Mouse (Mus musculus) brain, embryonic 14.5 days (tissue): ENCODE measurements around the gene Csad. TPM values are rescaled to one million over a fixed set of nuclear protein-coding genes. Genes with fewer than 3 reads are reported as not detected.
A peak's percentile ranks its signal among the peaks of the same experiment; 100 is the strongest.
"Not testable (repeated sequence)": the region's sequence is repeated elsewhere in the genome, so short reads cannot be mapped to it uniquely, and the experiment has no call there.

ENCODE experiments used
- DNase-seq: peaks from one replicate; pipeline ENCODE4 v3.0.0-alpha.2; 2011; ENCODE audit warnings: low read depth
- CTCF ChIP-seq: fragments of 200-500 bp; IDR thresholded peaks from 2 replicates; pipeline ENCODE4 v1.5.1; 2012; ENCODE audit warnings: inconsistent platforms, mild to moderate bottlenecking, moderate library complexity, borderline replicate concordance; ENCODE audit not compliant: insufficient read depth, insufficient read length; ENCODE audit errors: extremely low read depth
- POLR2A ChIP-seq: fragments of 200-500 bp; IDR thresholded peaks from 2 replicates; pipeline ENCODE4 v1.6.1; 2012; ENCODE audit warnings: mild to moderate bottlenecking, inconsistent platforms, borderline replicate concordance; ENCODE audit not compliant: poor library complexity, insufficient read depth, insufficient read length, severe bottlenecking; ENCODE audit errors: extremely low read depth
- polyA plus RNA-seq: library from polyadenylated mRNA; depleted of rRNA; stranded (reverse); fragments of >200 nt; gene quantifications from 2 replicates; pipeline ENCODE4 v1.2.3, GENCODE M21; 2012

Csad gene
- polyA plus RNA-seq, 1 experiment = 45.4 TPM

DNA sequence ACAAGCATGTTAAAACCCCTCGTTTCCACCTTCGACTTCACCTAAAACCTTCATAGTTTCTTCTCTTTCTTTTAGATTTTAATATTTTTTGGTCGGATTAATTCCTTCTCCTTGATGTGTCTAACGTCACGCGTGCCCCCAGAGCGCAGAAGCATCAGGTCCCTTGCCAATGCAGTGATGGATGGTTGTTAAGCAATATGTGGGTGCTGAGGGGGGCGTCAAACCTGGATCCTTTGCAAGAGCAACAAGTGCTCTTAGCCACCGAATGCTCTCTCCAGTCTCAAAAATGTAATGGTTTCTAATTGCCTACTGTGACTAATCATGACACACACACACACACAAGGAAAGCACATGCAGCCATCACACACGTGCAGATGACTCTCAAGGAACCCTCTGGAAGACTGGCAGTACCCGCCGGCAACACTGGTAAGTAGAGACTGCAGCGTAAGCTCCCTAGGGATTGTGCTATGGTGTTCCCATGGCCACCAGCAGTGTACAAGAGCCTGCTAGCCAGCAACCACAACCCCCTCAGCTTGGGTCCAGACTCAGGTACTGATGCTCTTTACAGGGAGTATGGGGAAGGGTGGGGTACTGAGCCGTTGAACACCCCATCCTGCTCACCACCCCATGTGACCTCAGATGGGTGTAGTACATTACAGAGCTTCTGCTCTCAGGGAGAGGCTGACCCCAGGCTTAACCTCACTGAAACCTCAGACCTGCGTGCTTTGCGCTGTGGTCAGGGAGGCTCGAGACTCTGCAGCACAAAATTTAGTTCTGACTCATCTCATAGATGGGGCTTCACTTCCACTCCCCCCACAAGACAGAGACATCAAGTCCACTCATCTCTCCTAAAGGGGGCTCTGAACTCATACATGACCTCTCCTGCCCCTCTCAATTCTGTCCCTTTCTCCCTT is 26.1 kb upstream of the Csad start:
- no peak for TF ChIP-seq POLR2A
- no peak for TF ChIP-seq CTCF
- no peak for DNase-seq

GRCm38 (mm10) chr15:102225619-102226018 is 21.1 kb upstream of the Csad start:
- DNase-seq = not testable (repeated sequence)

GRCm38 (mm10) chr15:102224992-102225617 is 20.6 kb upstream of the Csad start:
- TF ChIP-seq CTCF = no peak
- no peak for TF ChIP-seq POLR2A
- DNase-seq = no peak

DNA sequence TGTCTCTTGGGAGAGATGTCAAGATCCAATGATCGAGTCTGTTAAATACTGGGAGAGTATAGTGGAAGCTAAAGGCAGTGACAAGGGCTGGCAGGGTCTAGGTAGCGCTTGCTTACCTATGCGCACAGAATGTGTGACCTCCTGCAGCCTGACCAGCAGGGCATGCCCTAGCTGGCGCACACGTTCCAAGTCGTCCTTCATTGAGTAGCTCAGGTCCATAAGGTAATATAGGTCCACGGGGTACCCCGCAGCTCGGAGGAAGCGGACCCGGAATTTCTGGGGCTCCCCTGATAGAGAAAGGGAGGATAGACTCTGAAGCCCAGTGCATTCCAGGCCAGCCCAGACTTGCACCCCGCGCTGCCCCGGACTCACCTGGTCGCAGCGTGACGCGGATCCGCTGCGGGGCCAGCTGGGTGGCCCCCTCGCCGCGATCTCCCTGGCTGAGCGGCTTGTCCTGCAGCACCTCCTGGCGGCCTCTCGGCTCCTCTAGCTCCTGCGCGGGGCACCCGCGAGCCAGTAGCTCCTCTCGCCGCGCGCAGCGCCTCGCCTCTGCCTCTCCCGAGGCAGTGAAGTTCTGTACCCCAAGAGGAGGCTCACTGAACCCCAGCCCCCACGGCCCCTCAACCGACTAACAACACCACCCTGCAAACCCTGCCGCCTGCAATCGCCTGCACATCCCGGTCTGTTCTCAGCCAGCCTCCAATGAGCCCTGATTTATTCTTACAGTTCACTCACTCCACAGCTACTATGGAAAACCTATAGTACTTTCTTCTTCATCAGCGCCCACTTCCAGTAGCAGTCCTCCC is 19.9 kb upstream of the Csad start:
- DNase-seq = peak; percentile 78
- TF ChIP-seq POLR2A = no peak
- TF ChIP-seq CTCF = peak; percentile 68

DNA sequence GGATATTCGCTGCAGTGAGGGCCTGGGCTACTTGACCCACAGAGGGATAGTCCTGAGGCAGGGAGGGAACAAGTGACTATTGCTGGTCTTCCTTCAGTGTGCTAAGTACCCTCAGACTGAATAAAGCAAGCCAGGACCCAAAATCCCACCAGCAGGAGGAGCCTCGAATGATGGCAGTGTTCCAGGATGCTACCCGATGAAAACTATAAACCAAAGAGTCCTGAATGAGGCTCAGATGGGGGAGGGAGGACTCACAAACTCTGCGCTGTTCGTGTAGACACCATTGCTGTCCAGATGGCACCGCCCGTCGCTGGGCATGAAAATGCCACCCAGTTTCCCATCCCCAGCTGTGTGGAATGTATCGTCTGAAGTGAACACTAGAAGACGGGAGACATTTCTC is 17.9 kb upstream of the Csad start:
- DNase-seq = peak; percentile 50
- TF ChIP-seq CTCF (peak; percentile 14; the same call in 1 of the 2 replicates), POLR2A (no peak)

DNA sequence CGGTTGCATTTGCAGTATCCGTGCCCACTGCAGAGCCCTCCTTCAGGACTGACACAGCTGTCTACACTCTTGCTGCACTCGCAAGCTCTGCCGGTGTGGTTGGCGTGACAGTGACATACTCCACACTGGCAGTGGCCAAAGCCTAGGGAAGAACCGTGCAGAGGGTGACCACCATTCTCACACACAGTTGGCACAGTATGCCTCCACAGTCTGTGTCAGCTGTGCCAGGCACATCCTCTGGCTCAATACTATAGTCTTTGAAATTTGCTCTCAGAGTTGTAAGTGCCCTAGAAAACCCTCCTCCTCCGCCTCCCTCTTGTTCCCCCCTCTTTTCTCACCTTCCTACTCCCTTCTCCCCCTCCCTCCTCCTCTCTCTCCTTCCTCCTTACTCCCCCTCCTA is 12.8 kb upstream of the Csad start:
- no peak for DNase-seq
- TF ChIP-seq POLR2A (no peak), CTCF (no peak)

GRCm38 (mm10) chr15:102216459-102217228 is 12.1 kb upstream of the Csad start:
- no peak for TF ChIP-seq CTCF
- no peak for TF ChIP-seq POLR2A
- no peak for DNase-seq

DNA sequence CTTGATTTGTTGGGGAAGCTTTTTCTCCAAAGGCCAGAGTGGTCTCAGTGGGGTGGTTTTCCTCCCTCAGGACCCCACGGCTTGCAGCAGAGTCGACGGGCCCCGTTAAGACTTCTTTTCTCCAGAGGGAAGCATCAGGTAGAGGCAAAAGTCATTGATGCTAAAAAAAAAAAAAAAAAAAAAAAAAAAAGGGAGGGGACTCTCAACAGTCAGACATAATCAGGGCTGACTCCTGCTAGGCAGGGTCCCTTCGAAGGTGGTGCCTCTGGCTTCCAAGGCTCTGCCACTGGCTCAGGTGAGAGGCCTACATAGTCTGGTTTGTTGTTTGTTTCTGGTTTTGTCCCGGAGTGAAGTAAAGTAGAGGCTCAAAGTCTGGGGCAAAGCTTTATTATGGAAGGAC is 11.1 kb upstream of the Csad start:
- DNase-seq = no peak
- TF ChIP-seq POLR2A (no peak), CTCF (no peak)

DNA sequence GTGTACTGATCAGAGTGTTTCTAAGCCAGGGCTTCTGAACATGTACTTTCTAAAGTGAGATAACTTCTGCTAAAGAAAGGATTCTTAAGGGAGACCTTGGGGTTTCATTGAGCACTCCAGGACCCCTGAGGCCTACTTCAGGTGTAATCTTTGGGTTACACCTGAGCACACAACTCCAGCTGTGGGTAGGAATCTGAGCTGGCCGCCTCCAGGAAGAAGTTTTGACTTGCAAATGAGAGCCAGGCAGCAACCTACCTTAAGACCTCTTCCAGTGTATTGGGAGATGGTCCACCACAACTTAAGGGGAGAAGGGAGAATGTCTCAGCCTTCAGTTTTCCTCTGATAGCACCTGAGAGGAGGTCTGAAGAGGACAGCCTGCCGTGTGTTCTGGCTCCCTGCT is 9.6 kb upstream of the Csad start:
- no peak for DNase-seq
- TF ChIP-seq CTCF (no peak), POLR2A (no peak)

DNA sequence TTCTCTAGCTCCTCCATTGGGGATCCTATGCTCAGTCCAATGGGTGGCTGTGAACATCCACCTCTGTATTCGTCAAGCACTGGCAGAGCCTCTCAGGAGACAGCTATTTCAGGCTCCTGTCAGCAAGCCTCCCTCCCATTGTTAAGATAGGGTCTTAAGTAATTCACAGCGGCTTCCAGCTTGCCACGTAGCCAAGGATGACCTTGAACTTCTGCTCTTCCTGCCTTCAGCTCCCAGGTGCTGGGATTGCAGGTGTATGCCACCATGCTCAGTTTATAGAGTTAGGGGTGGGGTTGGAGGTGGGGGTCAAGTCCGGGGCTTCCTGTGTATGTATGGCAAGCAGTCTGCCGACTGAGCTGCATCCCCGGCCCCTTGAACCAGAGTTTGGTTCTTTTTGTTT is 7.4 kb upstream of the Csad start:
- TF ChIP-seq CTCF = no peak
- TF ChIP-seq POLR2A = no peak
- no peak for DNase-seq

DNA sequence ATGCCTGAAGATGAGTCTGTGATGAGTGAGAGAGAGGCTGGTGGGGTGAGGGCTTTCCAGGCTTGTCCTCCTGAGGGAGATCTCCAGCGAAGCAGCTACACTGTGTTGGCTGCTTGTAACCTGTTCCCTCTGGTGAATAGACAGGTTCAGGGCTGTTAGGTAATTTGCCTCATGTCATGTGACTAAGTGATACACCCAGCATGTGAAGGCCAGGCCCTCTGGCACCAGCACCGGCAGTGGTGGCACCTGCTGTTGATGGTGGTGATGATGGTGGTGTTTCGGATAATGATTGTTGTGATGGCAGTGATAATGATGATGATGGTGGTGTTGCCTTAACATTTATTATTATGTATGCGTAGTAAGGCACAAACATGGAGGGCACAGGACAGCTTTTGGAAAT is 6.3 kb upstream of the Csad start:
- TF ChIP-seq POLR2A (no peak), CTCF (no peak)
- no peak for DNase-seq
